Mouse (Mus musculus) lung, embryonic 16.5 days (tissue): ENCODE measurements around the gene Lamtor2. TPM values are rescaled to one million over a fixed set of nuclear protein-coding genes. Genes with fewer than 3 reads are reported as not detected.

Source experiments
- microRNA counts: library from miRNA; unstranded; fragments of <30 nt; microRNA quantifications from one replicate; lab custom pipeline; 2016
- microRNA-seq: library from miRNA; unstranded; fragments of <30 nt; microRNA quantifications from one replicate; pipeline ENCODE4, GENCODE M21; 2016
- polyA plus RNA-seq: library from polyadenylated mRNA; unstranded; fragments of >200 nt; fragmentation: Nextera tagmentation; extraction: Ambion mirVana; gene quantifications from 2 replicates; pipeline ENCODE4 v1.2.1, GENCODE M21; 2015

The Lamtor2 gene
- polyA plus RNA-seq, 1 experiment from 2014 or later, result 169 TPM

MicroRNAs encoded within 50 kb of the gene (microRNA counts, 519-probe panel; counts per million panel counts)
- microRNA mmu-miR-1905 (lab: Ali Mortazavi, UCI), result not detected

Small RNA genes lying within 50 kb of the gene (microRNA-seq; reads per million reads assigned to microRNA genes)
- gene Mir1905, result not detected

Other genes starting within 250 kb of the Lamtor2 start
- gene Glmp, start 228.1 kb downstream of the Lamtor2 start, polyA plus RNA-seq, result 228 and 231 TPM in 2 replicates
- gene Tmem79, start 216.9 kb downstream of the Lamtor2 start, polyA plus RNA-seq, result 9.5 and 9.9 TPM in 2 replicates
- 46.6 and 46.7 TPM in 2 replicates for gene Smg5, start 216.8 kb downstream of the Lamtor2 start, polyA plus RNA-seq
- 12.5 and 15.2 TPM in 2 replicates for gene Paqr6, start 188.5 kb downstream of the Lamtor2 start, polyA plus RNA-seq
- 0.13 TPM in 1 of 2 replicates, not detected in the other for gene Bglap3, start 180.3 kb downstream of the Lamtor2 start, polyA plus RNA-seq
- gene Bglap2, start 174.4 kb downstream of the Lamtor2 start, polyA plus RNA-seq, result 0.43 TPM in 1 of 2 replicates, not detected in the other
- gene Bglap, start 168.6 kb downstream of the Lamtor2 start, polyA plus RNA-seq, result 0.94 TPM in 1 of 2 replicates, not detected in the other
- gene Pmf1, start 142.7 kb downstream of the Lamtor2 start, polyA plus RNA-seq, result 130 and 147 TPM in 2 replicates
- 15.2 and 16.0 TPM in 2 replicates for gene Slc25a44, start 127.9 kb downstream of the Lamtor2 start, polyA plus RNA-seq
- gene Sema4a, start 91.9 kb downstream of the Lamtor2 start, polyA plus RNA-seq, result 6.3 TPM in 2 replicates
- gene Lmna, start 43.1 kb downstream of the Lamtor2 start, polyA plus RNA-seq, result 148 and 150 TPM in 2 replicates
- 13.1 and 13.5 TPM in 2 replicates for gene Mex3a, start 20.7 kb downstream of the Lamtor2 start, polyA plus RNA-seq
- 48.0 and 61.2 TPM in 2 replicates for gene Rab25, start 4.8 kb downstream of the Lamtor2 start, polyA plus RNA-seq
- gene Ubqln4, start 684 bp upstream of the Lamtor2 start, polyA plus RNA-seq, result 39.3 and 41.8 TPM in 2 replicates
- 354 and 367 TPM in 2 replicates for gene Ssr2, start 22.8 kb upstream of the Lamtor2 start, polyA plus RNA-seq
- gene Arhgef2, start 52.9 kb upstream of the Lamtor2 start, polyA plus RNA-seq, result 123 and 125 TPM in 2 replicates
- not detected in 2 replicates for gene Rxfp4, start 100.1 kb upstream of the Lamtor2 start, polyA plus RNA-seq
- 82.1 and 86.2 TPM in 2 replicates for gene Khdc4, start 132.7 kb upstream of the Lamtor2 start, polyA plus RNA-seq
- gene Rit1, start 163.8 kb upstream of the Lamtor2 start, polyA plus RNA-seq, result 58.9 and 68.9 TPM in 2 replicates
- 8.0 and 8.1 TPM in 2 replicates for gene Syt11, start 222.1 kb upstream of the Lamtor2 start, polyA plus RNA-seq